Mouse (Mus musculus) heart, adult 2 months (tissue): ENCODE measurements around the gene H2-DMa. TPM values are rescaled to one million over a fixed set of nuclear protein-coding genes. Genes with fewer than 3 reads are reported as not detected.
A peak's percentile ranks its signal among the peaks of the same experiment; 100 is the strongest.

ENCODE experiments used
- DNase-seq, 2 experiments: peaks; one replicate each; pipeline ENCODE4 v3.0.0; 2021
- H3K27ac ChIP-seq: fragments of 200-600 bp; 2 replicates; pipeline ENCODE4 v1.8.1; 2022
- H3K27me3 ChIP-seq: fragments of 200-500 bp; 2 replicates; pipeline ENCODE4 v1.6.1; 2012; ENCODE audit warnings: mild to moderate bottlenecking, low read length, inconsistent platforms, mixed read lengths; ENCODE audit not compliant: control insufficient read depth, insufficient read depth
- H3K36me3 ChIP-seq: fragments of 200-500 bp; 2 replicates; pipeline ENCODE4 v1.6.1; 2012; ENCODE audit warnings: low read length, inconsistent platforms; ENCODE audit not compliant: control insufficient read depth, insufficient read depth
- H3K4me1 ChIP-seq: fragments of 200-500 bp; 2 replicates; pipeline ENCODE4 v1.6.1; 2011; ENCODE audit warnings: low read length; ENCODE audit not compliant: control insufficient read depth, insufficient read depth
- H3K4me3 ChIP-seq: fragments of 200-600 bp; 2 replicates; pipeline ENCODE4 v1.8.1; 2022
- H3K79me2 ChIP-seq: fragments of 200-500 bp; replicated peaks from 2 replicates; pipeline ENCODE4 v1.6.1; 2012; ENCODE audit warnings: mild to moderate bottlenecking, inconsistent platforms, low read length, moderate library complexity, mixed read lengths; ENCODE audit not compliant: control insufficient read depth, insufficient read depth
- H3K9ac ChIP-seq: fragments of 200-500 bp; 2 replicates; pipeline ENCODE4 v1.6.1; 2012; ENCODE audit warnings: low read depth, mild to moderate bottlenecking, control low read depth, inconsistent platforms, low read length, mixed read lengths
- CTCF ChIP-seq: fragments of 200-600 bp; IDR thresholded peaks from 2 replicates; pipeline ENCODE4 v1.8.1; 2022; ENCODE audit warnings: antibody characterized with exemption, mild to moderate bottlenecking, moderate library complexity
- EP300 ChIP-seq: fragments of 200-500 bp; IDR thresholded peaks from 2 replicates; pipeline ENCODE4 v1.6.1; 2011; ENCODE audit warnings: low read depth, low read length, control low read depth; ENCODE audit not compliant: insufficient read depth
- POLR2A ChIP-seq: fragments of 200-500 bp; IDR thresholded peaks from 2 replicates; pipeline ENCODE4 v1.6.1; 2011; ENCODE audit warnings: mild to moderate bottlenecking, low read depth, low read length, control low read depth; ENCODE audit not compliant: insufficient read depth
- WGBS: fragments of 180-500 bp; shearing (Covaris S2); methylation state at CpG from one replicate; pipeline ENCODE4 v1.1.7; 2018; 5-methylcytosine and 5-hydroxymethylcytosine counted together
- intact Hi-C: fragments of 180-260 bp; cut with DNase I; formaldehyde crosslinking; loops from one replicate; pipeline ENCODE4 v1.15.1; 2025
- polyA plus RNA-seq: library from polyadenylated mRNA; depleted of rRNA; stranded (reverse); fragments of >200 nt; gene quantifications from 2 replicates; pipeline ENCODE4 v1.2.3, GENCODE M21; 2012
- total RNA-seq, 2 experiments: library from RNA; stranded (reverse); gene quantifications; 2 replicates each; pipeline ENCODE4 v1.2.3; 2021

Gene H2-DMa
- total and polyA plus RNA-seq, 3 experiments, result 4.0 to 21.3 (median 7.5) TPM

DNA sequence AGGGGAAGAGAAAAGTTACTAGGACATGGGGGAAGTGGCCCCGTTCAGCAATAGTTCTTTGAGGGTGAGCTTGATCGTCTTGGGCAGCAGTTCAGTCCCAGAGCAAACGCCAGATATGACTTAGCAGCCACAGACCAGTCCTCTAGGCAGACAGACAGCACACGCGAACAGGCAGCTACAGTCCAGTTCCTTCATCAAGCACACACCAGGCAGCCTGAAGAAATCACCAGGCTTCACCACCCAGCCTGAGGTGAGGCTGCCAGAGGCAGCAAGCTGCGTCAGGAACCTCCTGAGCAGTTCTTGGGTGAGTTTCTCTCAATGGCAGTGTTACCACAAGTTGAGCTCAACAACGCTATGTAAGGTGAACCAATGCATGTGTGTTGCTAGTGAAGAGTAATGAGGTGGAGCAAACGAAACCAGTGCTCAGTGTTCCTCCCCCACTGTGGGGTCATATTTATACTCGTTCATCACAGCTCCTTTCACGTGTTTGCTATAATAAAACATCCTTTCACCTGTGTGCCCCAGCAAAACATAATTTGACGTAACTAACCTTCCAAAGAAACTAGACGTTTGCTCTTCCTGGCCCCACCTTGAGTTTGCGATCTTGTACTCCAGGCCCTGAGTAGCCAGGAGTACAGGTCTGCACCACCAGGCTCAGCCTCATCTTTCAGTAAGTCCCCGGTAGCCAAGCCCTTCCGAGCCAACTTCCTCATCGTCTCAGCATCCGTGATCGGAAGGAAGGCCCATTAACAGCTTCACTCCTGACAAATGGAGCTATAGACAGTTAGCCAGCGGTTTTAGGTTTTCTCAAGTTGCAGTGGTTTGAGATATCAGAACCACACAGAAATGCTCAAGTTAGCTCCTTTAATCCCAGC, 11.0 kb downstream of the H2-DMa start:
- Histone ChIP-seq H3K27me3 (no peaks in the 10 kb centered on the region), H3K9ac (no peak overlapping the region), H3K36me3 (no peaks in the 10 kb centered on the region), H3K79me2 (no peaks in the 10 kb centered on the region), H3K27ac (no peak overlapping the region), H3K4me3 (no peak overlapping the region), H3K4me1 (peaks cover 10% of the 10 kb centered on the region)
- 63% methylated on average over 19 of the region's 19 CpGs for WGBS
- DNase-seq, result no peak
- intact Hi-C loops, result no loop called here
- TF ChIP-seq EP300 (no peak), CTCF (no peak), POLR2A (no peak)

DNA sequence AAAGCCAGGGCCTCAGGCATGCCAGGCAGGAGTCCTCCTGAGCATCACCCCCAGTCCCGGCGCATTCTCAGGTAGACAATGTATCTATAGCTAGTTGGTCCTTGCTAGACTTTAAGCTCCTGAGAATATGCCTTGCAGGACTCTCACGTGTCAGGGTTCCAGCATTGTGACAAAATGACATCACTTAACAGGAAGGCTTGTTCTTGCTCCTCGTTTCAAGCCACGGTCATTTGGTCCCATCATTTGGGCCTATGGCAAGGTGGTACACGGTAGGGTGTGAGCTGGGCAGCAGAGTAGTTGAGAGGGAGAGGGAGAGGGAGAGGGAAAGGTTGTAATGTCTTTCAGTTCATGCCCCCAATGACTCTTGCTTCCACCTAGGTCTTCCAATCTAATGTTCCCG, 12.6 kb downstream of the H2-DMa start:
- Histone ChIP-seq H3K79me2 (no peaks in the 10 kb centered on the region), H3K27ac (no peak overlapping the region), H3K9ac (no peak overlapping the region), H3K36me3 (no peaks in the 10 kb centered on the region), H3K27me3 (no peaks in the 10 kb centered on the region), H3K4me3 (no peak overlapping the region), H3K4me1 (peaks cover 10% of the 10 kb centered on the region)
- 75% methylated on average over 7 of the region's 7 CpGs for WGBS
- no peak for DNase-seq
- intact Hi-C loops, result no loop called here
- TF ChIP-seq EP300, result no peak
- TF ChIP-seq POLR2A, result no peak
- TF ChIP-seq CTCF, result no peak

GRCm38 (mm10) chr17:34133289-34133688, 13.9 kb downstream of the H2-DMa start:
- Histone ChIP-seq H3K4me3 (no peak overlapping the region), H3K79me2 (no peaks in the 10 kb centered on the region), H3K4me1 (peaks cover 5% of the 10 kb centered on the region), H3K36me3 (no peaks in the 10 kb centered on the region), H3K27ac (no peak overlapping the region), H3K9ac (no peak overlapping the region), H3K27me3 (no peaks in the 10 kb centered on the region)
- TF ChIP-seq EP300 (no peak), POLR2A (no peak), CTCF (peak; percentile 21)
- WGBS, result 73% methylated on average over 11 of the region's 11 CpGs
- intact Hi-C loops, result no loop called here
- no peak for DNase-seq

DNA sequence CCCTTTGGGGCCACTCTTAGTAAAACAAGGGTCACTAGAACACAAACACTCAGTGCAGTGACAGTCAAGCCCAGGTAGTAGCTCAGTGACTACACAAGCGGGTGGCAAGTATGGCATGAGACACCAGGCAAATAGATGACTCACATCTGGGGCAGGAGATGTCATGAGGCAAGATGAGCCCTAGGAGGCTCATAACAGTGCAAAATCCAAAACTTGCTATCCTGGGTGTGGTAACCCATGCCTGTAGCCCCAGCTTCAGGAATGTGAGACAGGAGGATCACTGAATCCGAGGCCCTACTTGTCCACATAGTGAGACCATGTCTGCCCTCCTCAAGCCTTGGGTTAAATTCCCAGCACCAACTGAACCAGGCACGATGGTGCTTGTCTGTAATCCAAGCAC, 15.1 kb downstream of the H2-DMa start:
- WGBS, result 74% methylated on average over 3 of the region's 3 CpGs
- no peaks in the 10 kb centered on the region for H3K27me3 ChIP-seq
- H3K4me3 ChIP-seq, result no peak overlapping the region
- TF ChIP-seq CTCF, result no peak
- H3K4me1 ChIP-seq, result peaks cover under 1% of the 10 kb centered on the region; the same call in 1 of the 2 replicates
- H3K27ac ChIP-seq, result no peak overlapping the region
- H3K9ac ChIP-seq, result no peak overlapping the region
- no peaks in the 10 kb centered on the region for H3K79me2 ChIP-seq
- H3K36me3 ChIP-seq, result no peaks in the 10 kb centered on the region
- DNase-seq, result no peak
- intact Hi-C loops, result loop anchor here (2.0 kb wide), 1 partner anchor 34 kb away; no protein-coding TSS in a partner anchor

DNA sequence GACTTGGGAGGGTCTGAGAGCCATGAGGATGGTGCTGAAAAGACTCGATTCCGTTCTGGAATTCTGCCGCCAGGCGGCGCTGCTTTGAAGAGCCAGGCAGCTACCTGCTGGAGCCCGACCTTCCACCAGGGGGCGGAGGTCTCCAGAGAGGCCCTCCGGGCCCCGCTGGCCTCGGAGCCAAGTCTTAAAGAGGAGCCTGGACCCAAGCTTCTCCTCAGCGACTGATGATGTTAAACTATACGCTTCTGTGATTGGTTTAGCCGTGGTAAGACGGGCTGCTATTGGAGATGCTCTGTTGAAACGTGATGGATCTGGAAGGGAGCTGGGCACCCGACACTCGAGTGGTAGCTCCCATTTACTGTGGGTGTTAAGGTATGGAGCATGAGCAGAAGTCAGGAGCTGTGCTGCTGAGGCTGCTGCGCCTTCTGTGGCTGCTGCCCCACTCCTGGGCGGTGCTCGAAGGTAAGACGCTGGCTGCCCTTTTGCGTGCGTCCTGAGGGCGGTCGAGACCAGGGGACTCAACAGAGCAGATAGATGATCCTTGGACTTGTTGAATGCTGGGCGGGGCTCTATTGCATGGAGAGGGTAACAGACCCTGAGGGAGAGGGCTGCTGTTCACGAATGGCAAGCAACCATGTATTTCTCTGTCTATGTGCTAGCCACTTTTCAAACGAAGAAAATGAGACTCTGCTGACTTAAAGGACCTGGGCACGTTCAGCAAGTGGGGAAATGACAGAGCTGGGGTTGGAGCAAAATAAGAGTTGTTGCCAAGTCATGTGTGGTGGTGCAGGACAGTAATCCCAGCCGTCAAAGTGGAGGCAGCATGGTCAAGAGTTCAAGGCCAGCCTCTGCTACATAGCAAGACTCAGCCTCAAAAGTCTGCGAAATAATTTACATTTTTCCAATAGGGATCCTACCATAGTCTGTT, 16.2 kb downstream of the H2-DMa start:
- 6% methylated on average over 31 of the region's 31 CpGs for WGBS
- H3K27ac ChIP-seq, result no peak overlapping the region
- intact Hi-C loops, result loop anchor here (1.0 to 2.0 kb wide), 3 partner anchors 12 to 35 kb away; no protein-coding TSS in a partner anchor

More for the DNA sequence above, 16.2 kb downstream of the H2-DMa start:
- Histone ChIP-seq H3K27me3 (peaks cover 2% of the 10 kb centered on the region), H3K4me1 (no peaks in the 10 kb centered on the region; the same call in 1 of the 2 replicates), H3K79me2 (no peaks in the 10 kb centered on the region), H3K9ac (peak overlapping the region; percentile 65), H3K36me3 (no peaks in the 10 kb centered on the region), H3K4me3 (peak overlapping the region; percentile 48)
- DNase-seq, result peak; percentile 97 to 99
- TF ChIP-seq POLR2A (no peak), CTCF (no peak), EP300 (0 out of 2 replicates have a peak, but pooled peaks have one; percentile 67)
